Mouse (Mus musculus) lung, postnatal 0 days (tissue): ENCODE measurements at regions not wholly inside any gene's neighbourhood (a gene's known extent, or its start where the extent isn't known, plus 50 kb on each side); places are given as distances from the start of the nearest gene placed in this dataset.

Experiments
- CTCF ChIP-seq: IDR thresholded peaks from 2 replicates; pipeline ENCODE4 v1.5.1; 2016; ENCODE audit warnings: antibody characterized with exemption, mild to moderate bottlenecking
- EP300 ChIP-seq: IDR thresholded peaks from 2 replicates; pipeline ENCODE4 v1.6.1; 2016; ENCODE audit warnings: antibody characterized with exemption, mild to moderate bottlenecking, control low read depth

DNA sequence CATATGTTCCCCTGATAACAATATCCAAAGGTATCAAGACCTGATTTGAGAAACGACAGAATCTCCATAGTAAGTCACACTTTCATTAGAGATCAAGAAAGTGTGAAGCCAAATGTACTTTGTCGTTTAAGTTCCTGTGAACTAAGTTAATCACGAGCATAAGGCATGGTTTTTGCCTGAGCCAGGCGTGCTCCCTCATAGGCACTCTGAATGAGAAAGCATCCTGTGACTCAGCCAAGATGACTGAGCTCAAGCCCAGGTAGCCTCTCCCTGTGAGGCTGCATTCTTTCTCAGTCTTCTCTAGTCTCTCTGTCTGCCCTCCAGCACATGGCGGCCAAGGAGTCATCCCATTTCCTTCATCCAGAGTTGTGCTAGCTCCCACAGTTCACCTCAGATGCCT is 1154.9 kb downstream of the Sorcs3 start:
- TF ChIP-seq CTCF (no peak), EP300 (no peak)
